Mouse (Mus musculus): ENCODE results near the gene Tecr. TPM values are rescaled to one million over a fixed set of nuclear protein-coding genes. Genes with fewer than 3 reads are reported as not detected.
"Not testable (repeated sequence)": the region's sequence is repeated elsewhere in the genome, so short reads cannot be mapped to it uniquely, and the experiment has no call there.

The Tecr gene
- total RNA-seq, 2 experiments from 2014 or later = 431 to 564 TPM

GRCm38 (mm10) chr8:83588886-83589285, 18.9 kb downstream of the Tecr start:
- no peak for DNase-seq
- intact Hi-C loops (cut with DNase I) = no loop called here

GRCm38 (mm10) chr8:83587644-83588043, 20.1 kb downstream of the Tecr start:
- no peak for DNase-seq
- intact Hi-C loops (cut with DNase I) = no loop called here

- DNase-seq = no peak
- intact Hi-C loops (cut with DNase I) = no loop called here
Measured at GRCm38 (mm10) chr8:83585333-83585732, 22.4 kb downstream of the Tecr start.

GRCm38 (mm10) chr8:83584771-83585170, 23.0 kb downstream of the Tecr start:
- intact Hi-C loops (cut with DNase I) = no loop called here
- DNase-seq = no peak

GRCm38 (mm10) chr8:83583236-83583635, 24.5 kb downstream of the Tecr start:
- intact Hi-C loops (cut with DNase I) = no loop called here
- no peak for DNase-seq

GRCm38 (mm10) chr8:83582226-83582625, 25.5 kb downstream of the Tecr start:
- intact Hi-C loops (cut with DNase I) = no loop called here
- DNase-seq = no peak

- intact Hi-C loops (cut with DNase I) = no loop called here
- DNase-seq = no peak
Measured at GRCm38 (mm10) chr8:83580826-83581225, 26.9 kb downstream of the Tecr start.

- no peak for DNase-seq
- intact Hi-C loops (cut with DNase I) = no loop called here
Measured at GRCm38 (mm10) chr8:83579676-83580075, 28.1 kb downstream of the Tecr start.

GRCm38 (mm10) chr8:83578131-83579055, 29.4 kb downstream of the Tecr start:
- intact Hi-C loops (cut with DNase I) = no loop called here
- no peak for DNase-seq

- no peak for DNase-seq
Measured at GRCm38 (mm10) chr8:83577384-83577791, 30.4 kb downstream of the Tecr start.

GRCm38 (mm10) chr8:83576921-83577320, 30.9 kb downstream of the Tecr start:
- intact Hi-C loops (cut with DNase I) = no loop called here
- DNase-seq = no peak

More at GRCm38 (mm10) chr8:83577384-83577791, 30.4 kb downstream of the Tecr start:
- intact Hi-C loops (cut with DNase I) = no loop called here

GRCm38 (mm10) chr8:83576516-83576895, 31.3 kb downstream of the Tecr start:
- intact Hi-C loops (cut with DNase I) = no loop called here
- DNase-seq = no peak

GRCm38 (mm10) chr8:83575561-83576515, 31.9 kb downstream of the Tecr start:
- intact Hi-C loops (cut with DNase I) = no loop called here
- DNase-seq = peak in 1 of 2 experiments; percentile 72

- intact Hi-C loops (cut with DNase I) = no loop called here
- DNase-seq = peak; percentile 52 to 60
Measured at GRCm38 (mm10) chr8:83574631-83575315, 33.0 kb downstream of the Tecr start.

- intact Hi-C loops (cut with DNase I) = no loop called here
- DNase-seq = no peak
Measured at GRCm38 (mm10) chr8:83573140-83573875, 34.5 kb downstream of the Tecr start.

- intact Hi-C loops (cut with DNase I) = no loop called here
- DNase-seq = no peak
Measured at GRCm38 (mm10) chr8:83572246-83572812, 35.4 kb downstream of the Tecr start.

GRCm38 (mm10) chr8:83571791-83572190, 36.0 kb downstream of the Tecr start:
- intact Hi-C loops (cut with DNase I) = no loop called here
- no peak for DNase-seq

GRCm38 (mm10) chr8:83571001-83571340, 36.8 kb downstream of the Tecr start:
- DNase-seq; intact Hi-C loops (cut with DNase I): not testable (repeated sequence)

GRCm38 (mm10) chr8:83570272-83571000, 37.3 kb downstream of the Tecr start:
- intact Hi-C loops (cut with DNase I) = no loop called here
- no peak for DNase-seq

All from gastrocnemius, postnatal 36 days (tissue).